Mouse (Mus musculus) megakaryocyte, embryonic 14.5 days (primary cell): ENCODE measurements around the gene Ankrd6. TPM values are rescaled to one million over a fixed set of nuclear protein-coding genes. Genes with fewer than 3 reads are reported as not detected.

Experiments
- H3K27me3 ChIP-seq: replicated peaks from 2 replicates; pipeline ENCODE3; 2012; ENCODE audit warnings: inconsistent platforms
- H3K36me3 ChIP-seq: replicated peaks from 2 replicates; pipeline ENCODE3; 2012; ENCODE audit warnings: low read length, inconsistent platforms, mixed read lengths
- H3K4me1 ChIP-seq: 2 replicates; pipeline ENCODE4 v1.6.1; 2012; ENCODE audit warnings: inconsistent platforms
- H3K4me3 ChIP-seq: replicated peaks from 2 replicates; pipeline ENCODE3; 2012; ENCODE audit warnings: moderate library complexity, mild to moderate bottlenecking, inconsistent platforms
- H3K9me3 ChIP-seq: 2 replicates; pipeline ENCODE4 v1.6.1; 2012; ENCODE audit warnings: inconsistent platforms
- FLI1 ChIP-seq: IDR thresholded peaks from 2 replicates; pipeline ENCODE4 v1.6.1; 2012; ENCODE audit warnings: low read length, inconsistent platforms, mixed read lengths
- GATA1 ChIP-seq: IDR thresholded peaks from 3 replicates; pipeline ENCODE4 v1.6.1; 2012; ENCODE audit warnings: mixed read lengths, low read length, inconsistent platforms, borderline replicate concordance
- polyA plus RNA-seq: library from polyadenylated mRNA; stranded (reverse); fragments of >175 nt; gene quantifications from 2 replicates; pipeline ENCODE4 v1.2.3, GENCODE M21; 2012; ENCODE audit warnings: low replicate concordance; ENCODE audit not compliant: insufficient read depth

Gene Ankrd6
- polyA plus RNA-seq, 1 experiment: not detected

GRCm38 (mm10) chr4:32838401-32838800 is 112.2 kb downstream of the Ankrd6 start:
- Histone ChIP-seq H3K9me3 (0 out of 2 replicates have a peak, but pooled peaks cover 11% of the 10 kb centered on the region), H3K4me1 (no peaks in the 10 kb centered on the region), H3K4me3 (no peak overlapping the region), H3K27me3 (peaks cover 17% of the 10 kb centered on the region), H3K36me3 (no peaks in the 10 kb centered on the region)
- TF ChIP-seq GATA1: no peak
- TF ChIP-seq FLI1: no peak

GRCm38 (mm10) chr4:32836071-32836470 is 114.6 kb downstream of the Ankrd6 start:
- Histone ChIP-seq H3K4me1 (no peaks in the 10 kb centered on the region), H3K36me3 (no peaks in the 10 kb centered on the region), H3K9me3 (0 out of 2 replicates have a peak, but pooled peaks cover 11% of the 10 kb centered on the region), H3K27me3 (peaks cover 21% of the 10 kb centered on the region), H3K4me3 (no peak overlapping the region)
- no peak for TF ChIP-seq GATA1
- TF ChIP-seq FLI1: no peak

- Histone ChIP-seq H3K36me3 (no peaks in the 10 kb centered on the region), H3K9me3 (peaks cover 10% of the 10 kb centered on the region; the same call in 1 of the 2 replicates), H3K27me3 (peaks cover 22% of the 10 kb centered on the region), H3K4me3 (no peak overlapping the region), H3K4me1 (no peaks in the 10 kb centered on the region)
- no peak for TF ChIP-seq FLI1
- TF ChIP-seq GATA1: no peak
Observed at GRCm38 (mm10) chr4:32834541-32834940, 116.1 kb downstream of the Ankrd6 start.

GRCm38 (mm10) chr4:32833494-32834282 is 117.0 kb downstream of the Ankrd6 start:
- H3K9me3 ChIP-seq: peaks cover 2% of the 10 kb centered on the region; the same call in 1 of the 2 replicates
- H3K36me3 ChIP-seq: no peaks in the 10 kb centered on the region
- no peak overlapping the region for H3K4me3 ChIP-seq
- no peaks in the 10 kb centered on the region for H3K4me1 ChIP-seq
- peaks cover 24% of the 10 kb centered on the region for H3K27me3 ChIP-seq
- no peak for TF ChIP-seq FLI1

GRCm38 (mm10) chr4:32829316-32829715 is 121.3 kb downstream of the Ankrd6 start:
- Histone ChIP-seq H3K36me3 (no peaks in the 10 kb centered on the region), H3K27me3 (peaks cover 37% of the 10 kb centered on the region), H3K9me3 (no peaks in the 10 kb centered on the region; the same call in 1 of the 2 replicates), H3K4me3 (no peak overlapping the region), H3K4me1 (no peaks in the 10 kb centered on the region)
- no peak for TF ChIP-seq FLI1
- TF ChIP-seq GATA1: no peak

GRCm38 (mm10) chr4:32828385-32829077 is 122.1 kb downstream of the Ankrd6 start:
- H3K4me1 ChIP-seq: no peaks in the 10 kb centered on the region
- H3K36me3 ChIP-seq: no peaks in the 10 kb centered on the region
- TF ChIP-seq FLI1: no peak
- no peak for TF ChIP-seq GATA1
- H3K27me3 ChIP-seq: peaks cover 36% of the 10 kb centered on the region
- H3K4me3 ChIP-seq: no peak overlapping the region
- H3K9me3 ChIP-seq: no peaks in the 10 kb centered on the region; the same call in 1 of the 2 replicates

GRCm38 (mm10) chr4:32826925-32827324 is 123.7 kb downstream of the Ankrd6 start:
- no peak overlapping the region for H3K4me3 ChIP-seq
- H3K4me1 ChIP-seq: no peaks in the 10 kb centered on the region

GRCm38 (mm10) chr4:32824254-32824653 is 126.4 kb downstream of the Ankrd6 start:
- Histone ChIP-seq H3K4me1 (no peaks in the 10 kb centered on the region), H3K36me3 (no peaks in the 10 kb centered on the region), H3K4me3 (no peak overlapping the region), H3K9me3 (no peaks in the 10 kb centered on the region; the same call in 1 of the 2 replicates), H3K27me3 (peaks cover 44% of the 10 kb centered on the region)
- TF ChIP-seq GATA1 (no peak), FLI1 (no peak)

More at GRCm38 (mm10) chr4:32826925-32827324, 123.7 kb downstream of the Ankrd6 start:
- Histone ChIP-seq H3K9me3 (no peaks in the 10 kb centered on the region; the same call in 1 of the 2 replicates), H3K36me3 (no peaks in the 10 kb centered on the region), H3K27me3 (peaks cover 38% of the 10 kb centered on the region)
- TF ChIP-seq FLI1 (no peak), GATA1 (no peak)

GRCm38 (mm10) chr4:32820676-32821075 is 130.0 kb downstream of the Ankrd6 start:
- Histone ChIP-seq H3K27me3 (peaks cover 43% of the 10 kb centered on the region), H3K4me3 (no peak overlapping the region), H3K9me3 (no peaks in the 10 kb centered on the region), H3K4me1 (no peaks in the 10 kb centered on the region; the same call in 1 of the 2 replicates), H3K36me3 (no peaks in the 10 kb centered on the region)
- TF ChIP-seq FLI1 (no peak), GATA1 (no peak)

GRCm38 (mm10) chr4:32817478-32817877 is 133.2 kb downstream of the Ankrd6 start:
- H3K27me3 ChIP-seq: peaks cover 33% of the 10 kb centered on the region
- H3K4me3 ChIP-seq: no peak overlapping the region
- TF ChIP-seq GATA1 (no peak), FLI1 (no peak)
- H3K36me3 ChIP-seq: no peaks in the 10 kb centered on the region
- H3K4me1 ChIP-seq: no peaks in the 10 kb centered on the region; the same call in 1 of the 2 replicates
- no peaks in the 10 kb centered on the region for H3K9me3 ChIP-seq
